Mouse (Mus musculus) myocyte (in vitro differentiated cells): ENCODE results near the gene Tmem8b.

Experiments
- CEBPB ChIP-seq: IDR thresholded peaks from 2 replicates; pipeline ENCODE4 v1.6.1; 2011; ENCODE audit warnings: mild to moderate bottlenecking, moderate library complexity; ENCODE audit not compliant: poor library complexity, insufficient read depth, severe bottlenecking
- E2F4 ChIP-seq: IDR thresholded peaks from one replicate; pipeline ENCODE4 v1.6.1; 2011; ENCODE audit warnings: mild to moderate bottlenecking, control low read depth, moderate library complexity; ENCODE audit not compliant: insufficient read depth
- MAX ChIP-seq: IDR thresholded peaks from one replicate; pipeline ENCODE4 v1.6.1; 2011; ENCODE audit warnings: low read depth, mild to moderate bottlenecking, control low read depth
- MYOG ChIP-seq, 3 experiments: IDR thresholded peaks; one replicate each; pipeline ENCODE4 v1.6.1; 2011; ENCODE audit warnings: control low read depth in 2 of 3, low read depth in 2 of 3, mild to moderate bottlenecking in 2 of 3; ENCODE audit not compliant: insufficient read length in 2 of 3, control insufficient read depth in 1 of 3, insufficient read depth in 1 of 3
- POLR2A ChIP-seq: IDR thresholded peaks from one replicate; pipeline ENCODE4 v1.6.1; 2011; ENCODE audit warnings: low read depth, mild to moderate bottlenecking, control low read depth, moderate library complexity; ENCODE audit not compliant: insufficient read length
- POLR2AphosphoS2 ChIP-seq: IDR thresholded peaks from one replicate; pipeline ENCODE4 v1.6.1; 2011; ENCODE audit warnings: low read depth, control low read depth; ENCODE audit not compliant: insufficient read length
- TCF12 ChIP-seq: IDR thresholded peaks from one replicate; pipeline ENCODE4 v1.6.1; 2011; ENCODE audit warnings: mild to moderate bottlenecking, control low read depth; ENCODE audit not compliant: poor library complexity, insufficient read depth, severe bottlenecking
- TCF3 ChIP-seq: IDR thresholded peaks from one replicate; pipeline ENCODE4 v1.6.1; 2011; ENCODE audit warnings: low read depth, control low read depth; ENCODE audit not compliant: insufficient read length
- USF1 ChIP-seq: IDR thresholded peaks from one replicate; pipeline ENCODE4 v1.6.1; 2011; ENCODE audit warnings: low read depth, mild to moderate bottlenecking, control low read depth, moderate library complexity

- TF ChIP-seq MYOG (IDR thresholded peaks at IDR 0.05; ENCODE audit: control insufficient read depth in 1 of 3, insufficient read depth in 1 of 3, insufficient read length in 2 of 3, low read depth in 2 of 3) (no peak), MAX (no peak), POLR2A (no peak), CEBPB (no peak), POLR2AphosphoS2 (no peak), TCF12 (no peak), E2F4 (no peak), USF1 (no peak), TCF3 (no peak)
Observed at GRCm38 (mm10) chr4:43672070-43672469, 3.3 kb downstream of the Tmem8b start.
